Mouse (Mus musculus): ENCODE results near the gene Ercc6l2. TPM values are rescaled to one million over a fixed set of nuclear protein-coding genes. Genes with fewer than 3 reads are reported as not detected.
"Not testable (repeated sequence)": the region's sequence is repeated elsewhere in the genome, so short reads cannot be mapped to it uniquely, and the experiment has no call there.

Ercc6l2 gene
- polyA plus RNA-seq, 1 experiment from 2014 or later = 18.2 TPM

- Histone ChIP-seq H3K27ac (peak overlapping the region; percentile 82), H3K4me2 (peak overlapping the region; percentile 42), H3K4me3 (no peak overlapping the region), H3K9ac (peak overlapping the region; percentile 20; the same call in 1 of the 2 replicates), H3K36me3 (no peaks in the 10 kb centered on the region), H3K4me1 (replicated peaks) (peaks cover 26% of the 10 kb centered on the region), H3K27me3 (peaks cover 21% of the 10 kb centered on the region; the same call in 1 of the 2 replicates), H3K9me3 (peaks cover 4% of the 10 kb centered on the region; the same call in 1 of the 2 replicates)
- ATAC-seq (ENCODE audit: low FRiP score) = peak; percentile 68
- WGBS = 12% methylated on average over 11 of the region's 11 CpGs
Observed at GRCm38 (mm10) chr13:63917776-63918621, 103.0 kb downstream of the Ercc6l2 start.

GRCm38 (mm10) chr13:63918733-63919422, 103.8 kb downstream of the Ercc6l2 start:
- peaks cover 4% of the 10 kb centered on the region; the same call in 1 of the 2 replicates for H3K9me3 ChIP-seq
- peak overlapping the region; percentile 20; the same call in 1 of the 2 replicates for H3K9ac ChIP-seq
- H3K27me3 ChIP-seq = peaks cover 21% of the 10 kb centered on the region; the same call in 1 of the 2 replicates
- 44% methylated on average over 18 of the region's 18 CpGs for WGBS
- H3K27ac ChIP-seq = peak overlapping the region; percentile 82
- H3K4me1 ChIP-seq (replicated peaks) = peaks cover 26% of the 10 kb centered on the region
- peak; percentile 50 for ATAC-seq (ENCODE audit: low FRiP score)
- H3K4me3 ChIP-seq = no peak overlapping the region
- H3K4me2 ChIP-seq = peak overlapping the region; percentile 42
- no peaks in the 10 kb centered on the region for H3K36me3 ChIP-seq

GRCm38 (mm10) chr13:63924036-63924435, 109.0 kb downstream of the Ercc6l2 start:
- H3K27ac ChIP-seq; H3K9me3 ChIP-seq; H3K4me2 ChIP-seq; H3K4me3 ChIP-seq; H3K4me1 ChIP-seq (replicated peaks); H3K36me3 ChIP-seq; ATAC-seq (ENCODE audit: low FRiP score); H3K9ac ChIP-seq: not testable (repeated sequence)
- WGBS = 62% methylated on average over 3 of the region's 6 CpGs
- peaks cover 14% of the 10 kb centered on the region; the same call in 1 of the 2 replicates for H3K27me3 ChIP-seq

- 85% methylated on average over 4 of the region's 4 CpGs for WGBS
Observed at GRCm38 (mm10) chr13:63927326-63927725, 112.3 kb downstream of the Ercc6l2 start.

GRCm38 (mm10) chr13:63929351-63929750, 114.3 kb downstream of the Ercc6l2 start:
- Histone ChIP-seq H3K4me2 (no peak overlapping the region), H3K4me1 (replicated peaks) (peaks cover 22% of the 10 kb centered on the region), H3K27me3 (0 out of 2 replicates have a peak, but pooled peaks cover 9% of the 10 kb centered on the region), H3K4me3 (no peak overlapping the region), H3K27ac (no peak overlapping the region), H3K9me3 (no peaks in the 10 kb centered on the region), H3K36me3 (no peaks in the 10 kb centered on the region), H3K9ac (no peak overlapping the region)
- WGBS = 29% methylated on average over 1 of the region's 1 CpGs
- peak; percentile 59; the same call in 1 of the 2 replicates for ATAC-seq (ENCODE audit: low FRiP score)

More at GRCm38 (mm10) chr13:63927326-63927725, 112.3 kb downstream of the Ercc6l2 start:
- no peak overlapping the region for H3K9ac ChIP-seq
- H3K4me2 ChIP-seq = no peak overlapping the region
- no peak for ATAC-seq (ENCODE audit: low FRiP score)
- no peaks in the 10 kb centered on the region for H3K36me3 ChIP-seq
- H3K4me3 ChIP-seq = no peak overlapping the region
- no peaks in the 10 kb centered on the region for H3K9me3 ChIP-seq
- peaks cover 22% of the 10 kb centered on the region for H3K4me1 ChIP-seq (replicated peaks)
- no peak overlapping the region for H3K27ac ChIP-seq
- H3K27me3 ChIP-seq = 0 out of 2 replicates have a peak, but pooled peaks cover 7% of the 10 kb centered on the region

- no peak overlapping the region for H3K4me2 ChIP-seq
- no peak overlapping the region for H3K4me3 ChIP-seq
- 64% methylated on average over 5 of the region's 5 CpGs for WGBS
- no peaks in the 10 kb centered on the region for H3K9me3 ChIP-seq
- H3K9ac ChIP-seq = peak overlapping the region; percentile 40
- no peak overlapping the region for H3K27ac ChIP-seq
- peaks cover 22% of the 10 kb centered on the region for H3K4me1 ChIP-seq (replicated peaks)
- H3K36me3 ChIP-seq = no peaks in the 10 kb centered on the region
- no peak for ATAC-seq (ENCODE audit: low FRiP score)
- H3K27me3 ChIP-seq = 0 out of 2 replicates have a peak, but pooled peaks cover 7% of the 10 kb centered on the region
Observed at GRCm38 (mm10) chr13:63929917-63930515, 115.0 kb downstream of the Ercc6l2 start.

- no peaks in the 10 kb centered on the region for H3K9me3 ChIP-seq
- H3K36me3 ChIP-seq = no peaks in the 10 kb centered on the region
- H3K4me2 ChIP-seq = no peak overlapping the region
- H3K4me1 ChIP-seq (replicated peaks) = peaks cover 22% of the 10 kb centered on the region
- peak overlapping the region; percentile 40 for H3K9ac ChIP-seq
- H3K27ac ChIP-seq = no peak overlapping the region
- ATAC-seq (ENCODE audit: low FRiP score) = peak; percentile 64
- no peak overlapping the region for H3K4me3 ChIP-seq
- WGBS = 61% methylated on average over 10 of the region's 10 CpGs
- 0 out of 2 replicates have a peak, but pooled peaks cover 7% of the 10 kb centered on the region for H3K27me3 ChIP-seq
Observed at GRCm38 (mm10) chr13:63930525-63930924, 115.5 kb downstream of the Ercc6l2 start.

- no peak for ATAC-seq (ENCODE audit: low FRiP score)
Observed at GRCm38 (mm10) chr13:63936369-63936768, 121.3 kb downstream of the Ercc6l2 start.

GRCm38 (mm10) chr13:63940257-63940656, 125.2 kb downstream of the Ercc6l2 start:
- Histone ChIP-seq H3K27me3 (peaks cover 29% of the 10 kb centered on the region), H3K4me2 (no peak overlapping the region), H3K4me3 (no peak overlapping the region), H3K36me3 (no peaks in the 10 kb centered on the region), H3K9me3 (no peaks in the 10 kb centered on the region), H3K27ac (no peak overlapping the region), H3K9ac (no peak overlapping the region), H3K4me1 (replicated peaks) (peaks cover 13% of the 10 kb centered on the region)
- 92% methylated on average over 1 of the region's 1 CpGs for WGBS
- no peak for ATAC-seq (ENCODE audit: low FRiP score)

More at GRCm38 (mm10) chr13:63936369-63936768, 121.3 kb downstream of the Ercc6l2 start:
- 87% methylated on average over 9 of the region's 9 CpGs for WGBS
- 0 out of 2 replicates have a peak, but pooled peaks cover 8% of the 10 kb centered on the region for H3K27me3 ChIP-seq
- no peak overlapping the region for H3K27ac ChIP-seq
- H3K4me3 ChIP-seq = no peak overlapping the region
- H3K4me2 ChIP-seq = no peak overlapping the region
- H3K9me3 ChIP-seq = no peaks in the 10 kb centered on the region
- H3K36me3 ChIP-seq = no peaks in the 10 kb centered on the region
- H3K9ac ChIP-seq = no peak overlapping the region
- H3K4me1 ChIP-seq (replicated peaks) = no peaks in the 10 kb centered on the region

GRCm38 (mm10) chr13:63941170-63941569, 126.1 kb downstream of the Ercc6l2 start:
- Histone ChIP-seq H3K4me3 (no peak overlapping the region), H3K9me3 (no peaks in the 10 kb centered on the region), H3K27ac (no peak overlapping the region), H3K27me3 (peaks cover 31% of the 10 kb centered on the region), H3K36me3 (no peaks in the 10 kb centered on the region), H3K4me1 (replicated peaks) (peaks cover 13% of the 10 kb centered on the region), H3K4me2 (no peak overlapping the region), H3K9ac (no peak overlapping the region)
- ATAC-seq (ENCODE audit: low FRiP score) = no peak
- 94% methylated on average over 4 of the region's 4 CpGs for WGBS

- Histone ChIP-seq H3K4me2 (no peak overlapping the region), H3K9ac (no peak overlapping the region), H3K4me1 (replicated peaks) (peaks cover 13% of the 10 kb centered on the region), H3K9me3 (no peaks in the 10 kb centered on the region), H3K4me3 (no peak overlapping the region), H3K27me3 (peaks cover 44% of the 10 kb centered on the region), H3K36me3 (no peaks in the 10 kb centered on the region), H3K27ac (no peak overlapping the region)
- no peak for ATAC-seq (ENCODE audit: low FRiP score)
- WGBS = 87% methylated on average over 7 of the region's 7 CpGs
Observed at GRCm38 (mm10) chr13:63943605-63944004, 128.6 kb downstream of the Ercc6l2 start.
